Mouse (Mus musculus): ENCODE measurements around the gene Dip2c.

DNA sequence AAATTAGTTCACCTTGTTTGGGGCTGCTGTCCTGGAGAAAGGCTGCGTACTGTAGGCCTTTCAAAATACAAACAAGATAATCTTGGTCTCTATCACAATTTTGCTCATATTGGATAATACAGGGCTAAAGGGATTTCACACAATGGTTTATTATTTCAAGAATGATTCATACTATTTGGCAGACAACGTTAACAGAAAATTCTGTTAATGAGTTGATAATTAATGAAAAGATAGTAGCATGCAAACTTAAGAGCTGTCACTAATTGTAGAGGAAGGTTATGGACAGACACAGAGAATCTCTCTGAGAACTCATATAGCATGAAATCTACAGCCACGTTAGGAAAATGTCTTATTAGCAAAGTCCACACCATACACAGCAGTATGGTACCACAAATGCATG lies 436.6 kb downstream of the Dip2c start:
- TF ChIP-seq CTCF (IDR thresholded peaks at IDR 0.05; ENCODE audit: low read depth) (no peak), EP300 (IDR thresholded peaks at IDR 0.05; ENCODE audit: low read depth) (no peak)

All from heart, postnatal 0 days (tissue).